Mouse (Mus musculus): ENCODE data around the gene Wdr74.
"Not testable (repeated sequence)": the region's sequence is repeated elsewhere in the genome, so short reads cannot be mapped to it uniquely, and the experiment has no call there.

DNA sequence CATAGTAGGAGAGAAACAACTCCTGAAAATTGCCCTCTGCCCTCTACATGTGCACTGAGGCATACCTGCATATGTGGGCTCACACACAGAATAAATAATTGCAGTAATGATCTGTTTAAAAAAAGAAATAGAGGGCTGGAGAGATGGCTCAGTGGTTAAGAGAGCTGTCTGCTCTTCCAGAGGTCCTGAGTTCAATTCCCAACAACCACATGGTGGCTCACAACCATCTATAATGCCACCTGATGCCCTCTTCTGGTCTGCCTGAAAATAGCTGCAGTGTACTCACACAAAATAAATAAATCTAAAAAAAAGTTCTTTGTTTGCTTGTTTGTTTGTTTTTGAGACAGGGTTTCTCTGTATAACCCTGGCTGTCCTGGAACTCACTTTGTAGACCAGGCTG, 16.6 kb upstream of the Wdr74 start:
- not testable (repeated sequence) for TF ChIP-seq CTCF (IDR thresholded peaks at IDR 0.05; ENCODE audit: low read depth, low read length); POLR2A (IDR thresholded peaks at IDR 0.05; ENCODE audit: insufficient read depth, low read length); EP300 (IDR thresholded peaks at IDR 0.05; ENCODE audit: insufficient read depth, low read depth, low read length)
